Mouse (Mus musculus) cerebellum, postnatal 25 days (tissue): Measurements from ENCODE around the gene Msto1.
"Not testable (repeated sequence)": the region's sequence is repeated elsewhere in the genome, so short reads cannot be mapped to it uniquely, and the experiment has no call there.

Source experiments
- DNase-seq, 2 experiments: peaks; one replicate each; pipeline ENCODE4 v3.0.0; 2021; ENCODE audit warnings: mixed read lengths in 2 of 2

Msto1 gene

GRCm38 (mm10) chr3:88913511-88914383 is at the start of gene Msto1:
Gene Msto1 (minus strand): TSS chr3:88913999.
- peak; percentile 94 to 95 for DNase-seq

- not testable (repeated sequence) for DNase-seq
Observed at GRCm38 (mm10) chr3:88963211-88963610, 49.4 kb upstream of the Msto1 start.

DNA sequence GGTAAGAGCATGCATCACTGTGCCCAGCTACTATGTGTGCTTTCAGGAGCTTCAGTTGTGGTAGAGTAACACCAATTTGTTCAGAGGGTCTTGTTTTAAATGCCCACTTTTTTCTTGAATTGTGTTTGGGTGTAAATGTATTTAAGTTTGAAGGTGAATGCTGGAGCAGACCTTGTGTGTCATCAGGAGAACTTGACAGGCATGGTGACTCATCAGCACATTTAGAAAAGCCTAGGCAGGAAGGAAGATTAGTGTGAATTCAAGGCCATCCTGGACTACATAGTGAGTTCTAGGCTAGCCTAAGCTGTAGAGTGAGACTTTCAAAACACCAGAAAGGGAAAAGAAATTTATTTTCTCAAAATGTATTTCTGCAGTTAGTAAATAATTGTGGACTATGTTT is 39.9 kb upstream of the Msto1 start:
- DNase-seq: no peak

DNA sequence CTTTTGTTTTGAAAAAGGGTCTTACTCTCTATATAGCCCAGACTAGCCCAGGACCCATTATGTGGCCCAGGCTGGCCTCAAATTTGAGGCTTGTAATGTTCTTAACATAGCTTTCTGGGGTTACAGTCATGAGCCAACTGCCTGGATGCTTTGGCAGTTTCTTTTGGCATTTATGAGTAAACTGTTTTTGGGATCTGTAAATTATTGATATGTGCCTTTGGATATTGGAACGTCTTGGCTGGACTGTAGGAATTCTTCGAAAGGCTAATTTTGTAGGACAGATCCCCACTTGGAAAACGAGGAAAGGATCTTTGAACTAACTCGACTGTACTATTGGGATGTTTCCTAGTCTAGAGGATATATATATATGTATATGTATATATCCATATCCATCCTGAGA is 39.4 kb upstream of the Msto1 start:
- DNase-seq: no peak

- no peak for DNase-seq
Observed at GRCm38 (mm10) chr3:88951327-88951800, 37.6 kb upstream of the Msto1 start.

GRCm38 (mm10) chr3:88950576-88951326 is 37.0 kb upstream of the Msto1 start, which contains the start of the genes Ash1l and Dap3:
Gene Ash1l (plus strand): TSS chr3:88950622.
Gene Dap3 (minus strand): TSS chr3:88951181.
- peak in 1 of 2 experiments; percentile 90 for DNase-seq

DNA sequence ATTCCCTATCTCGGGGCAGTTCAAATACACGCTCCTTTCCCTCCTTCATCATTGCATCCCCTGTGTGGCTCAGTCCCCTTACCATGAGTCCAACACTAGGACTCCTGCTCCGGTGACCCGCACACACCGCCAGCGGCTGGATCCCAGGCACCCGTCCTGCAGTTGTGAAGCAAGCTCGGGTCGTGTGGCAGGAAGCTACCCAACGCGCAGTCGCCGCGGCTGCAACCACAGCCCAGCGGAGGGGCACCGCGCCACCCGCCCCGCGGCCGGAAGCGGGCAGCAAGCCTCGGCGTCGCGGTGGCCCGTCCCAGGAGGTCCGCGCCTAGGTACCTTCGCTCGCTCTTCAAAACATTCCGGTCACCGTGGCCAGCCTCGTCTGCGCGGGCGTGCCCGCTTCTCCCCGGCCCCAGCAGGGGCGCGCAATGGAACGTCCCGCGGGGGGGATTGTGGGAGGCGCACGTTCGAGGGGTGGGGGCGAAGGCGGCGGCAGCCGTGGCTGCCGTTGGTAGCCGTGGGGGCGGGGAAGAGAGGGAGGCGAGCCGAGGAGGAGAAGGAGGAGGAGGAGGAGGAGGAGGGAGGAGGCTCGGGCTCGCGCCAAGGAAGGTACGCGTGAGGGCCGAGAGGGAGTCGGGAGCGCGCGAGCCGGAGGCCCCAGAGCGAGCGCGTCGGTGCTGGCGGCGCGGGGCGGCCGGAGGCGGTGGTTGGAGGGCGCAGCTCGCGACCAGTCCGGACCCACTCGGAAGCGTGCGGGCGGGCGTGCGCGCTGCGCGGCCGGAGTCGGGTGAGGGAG is 36.2 kb upstream of the Msto1 start:
- DNase-seq: peak in 1 of 2 experiments; percentile 95

GRCm38 (mm10) chr3:88944109-88944508 is 30.3 kb upstream of the Msto1 start:
- DNase-seq: no peak

DNA sequence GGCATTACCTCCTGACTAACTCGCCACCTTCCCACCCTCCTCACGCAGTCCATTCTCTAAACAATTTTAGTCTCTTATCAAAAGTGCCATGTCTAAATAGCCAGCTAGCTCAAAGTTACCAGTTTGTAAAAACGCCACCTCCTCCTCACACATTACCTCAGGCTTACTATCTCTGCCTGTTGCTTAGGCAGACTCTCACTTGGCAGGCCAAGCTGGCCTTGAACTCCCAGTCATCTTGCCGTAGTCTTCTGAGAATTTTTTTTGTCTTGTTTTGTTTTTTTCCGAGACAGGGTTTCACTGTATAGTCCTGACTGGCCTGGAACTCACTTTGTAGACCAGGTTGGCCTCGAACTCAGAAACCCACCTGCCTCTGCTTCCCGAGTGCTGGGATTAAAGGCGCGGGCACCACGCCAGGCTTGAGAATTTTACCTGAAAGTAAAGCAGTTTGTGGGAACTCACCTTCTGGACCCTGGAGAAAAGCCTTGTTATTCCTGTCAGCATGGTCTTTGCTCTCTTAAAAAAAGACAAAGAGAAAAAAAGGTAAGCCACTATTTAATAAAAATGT is 28.6 kb upstream of the Msto1 start:
- DNase-seq: no peak

DNA sequence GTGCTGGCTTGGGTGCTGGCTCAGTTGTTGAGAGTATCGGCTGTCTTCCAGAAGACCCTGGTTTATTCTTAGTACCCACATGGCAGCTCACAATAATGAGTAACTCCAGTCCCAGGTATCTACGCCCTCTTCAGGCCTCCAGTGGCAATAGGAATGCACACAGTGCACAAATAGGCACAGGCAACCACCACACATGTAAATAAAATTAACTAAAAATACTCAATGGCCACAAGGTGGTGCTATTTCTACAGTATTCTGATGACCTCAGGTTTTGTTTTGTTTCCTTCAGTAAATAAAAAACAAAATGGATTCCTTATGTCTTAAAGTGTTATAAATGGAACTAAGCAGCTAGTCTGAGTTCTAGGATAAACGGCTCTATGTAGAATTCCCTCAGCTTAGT is 25.9 kb upstream of the Msto1 start:
- peak; percentile 20 to 21 for DNase-seq

- no peak for DNase-seq
Observed at GRCm38 (mm10) chr3:88939071-88939470, 25.3 kb upstream of the Msto1 start.

DNA sequence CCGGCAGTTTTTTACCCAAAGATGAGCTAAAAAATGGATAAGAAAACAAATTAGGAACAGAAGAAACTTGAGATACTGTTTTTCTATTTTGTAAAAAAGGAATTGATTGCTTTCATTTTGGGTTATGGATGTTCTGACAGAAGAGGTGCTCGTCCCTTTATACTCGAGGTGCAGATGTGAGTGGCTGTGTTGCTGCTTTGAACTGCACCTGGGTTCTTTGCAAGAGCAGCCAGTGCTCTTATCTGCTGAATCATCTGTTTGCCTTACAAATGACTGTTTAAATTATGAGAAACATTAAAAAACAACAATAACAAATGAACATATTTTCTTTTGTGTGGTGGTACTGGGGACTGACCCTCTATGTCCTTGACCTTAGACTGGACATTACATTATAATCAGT is 15.7 kb upstream of the Msto1 start:
- no peak for DNase-seq

DNA sequence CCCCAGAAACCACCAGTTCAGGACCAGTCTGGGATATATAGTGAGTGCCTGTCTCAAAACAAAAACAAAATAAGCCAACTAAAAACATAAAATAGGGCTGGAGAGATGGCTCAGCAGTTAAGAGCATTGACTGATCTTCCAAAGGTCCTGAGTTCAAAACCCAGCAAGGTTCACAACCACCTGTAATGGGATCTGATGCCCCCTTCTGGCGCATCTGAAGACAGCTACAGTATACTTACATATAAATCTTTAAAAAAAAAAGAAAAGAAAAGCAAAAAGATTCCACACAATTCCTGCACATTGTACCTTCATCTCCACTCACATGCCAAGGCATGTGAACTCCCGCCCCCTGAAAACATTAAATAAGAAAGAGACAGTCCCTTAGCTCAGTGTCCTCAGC is 11.9 kb upstream of the Msto1 start:
- DNase-seq: no peak

DNA sequence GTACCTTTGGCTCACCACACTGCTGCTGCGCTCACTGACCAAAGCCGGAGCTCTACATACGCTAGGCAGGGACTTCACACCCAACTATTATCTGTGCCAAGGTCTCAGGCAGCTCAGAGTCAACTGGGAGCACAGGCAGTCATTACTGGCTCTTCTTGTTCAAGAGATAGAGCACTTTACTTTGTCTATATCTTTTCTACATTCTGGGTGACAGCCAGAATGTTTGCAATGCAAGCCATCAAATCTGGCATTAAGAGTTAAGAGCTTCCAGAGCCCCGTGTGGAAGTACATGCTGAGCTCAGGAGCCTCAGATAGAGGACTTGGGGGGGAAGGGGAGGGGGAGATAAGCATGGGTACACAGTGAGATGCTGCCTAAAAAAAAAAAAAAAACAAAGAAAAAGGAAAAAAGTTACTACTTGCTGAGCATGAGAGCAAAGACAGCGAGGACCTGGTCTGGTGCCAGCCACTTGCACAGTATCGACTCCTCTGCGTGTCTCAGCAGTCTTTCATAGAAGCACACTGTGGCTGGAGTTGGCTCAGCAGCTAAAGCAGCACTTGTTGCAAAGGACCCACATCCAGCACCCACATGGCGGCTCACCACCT is 10.3 kb upstream of the Msto1 start:
- DNase-seq: no peak

- no peak for DNase-seq
Observed at GRCm38 (mm10) chr3:88921411-88921810, 7.6 kb upstream of the Msto1 start.

DNA sequence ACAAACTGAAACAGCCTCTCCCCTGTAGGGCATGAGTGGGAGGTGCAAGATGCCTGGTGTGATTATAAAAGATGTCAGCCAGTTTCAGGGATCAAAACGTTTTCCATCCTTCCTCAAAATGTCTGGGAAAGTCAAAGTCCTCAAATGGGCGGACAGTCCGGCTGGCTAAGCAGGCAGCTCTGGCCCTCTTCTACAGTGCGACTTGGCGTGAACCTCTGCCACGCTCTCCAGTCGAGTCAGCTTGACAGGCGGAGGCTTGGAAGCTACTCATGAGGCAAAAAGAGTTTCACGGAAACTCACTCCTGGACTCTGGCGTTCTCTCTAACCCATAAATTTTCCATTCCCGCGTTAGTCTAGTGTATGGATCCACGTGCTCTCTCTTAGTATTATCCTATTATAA is 5.2 kb upstream of the Msto1 start:
- no peak for DNase-seq

- DNase-seq: no peak
Observed at GRCm38 (mm10) chr3:88914384-88914810, 598 bp upstream of the Msto1 start.

DNA sequence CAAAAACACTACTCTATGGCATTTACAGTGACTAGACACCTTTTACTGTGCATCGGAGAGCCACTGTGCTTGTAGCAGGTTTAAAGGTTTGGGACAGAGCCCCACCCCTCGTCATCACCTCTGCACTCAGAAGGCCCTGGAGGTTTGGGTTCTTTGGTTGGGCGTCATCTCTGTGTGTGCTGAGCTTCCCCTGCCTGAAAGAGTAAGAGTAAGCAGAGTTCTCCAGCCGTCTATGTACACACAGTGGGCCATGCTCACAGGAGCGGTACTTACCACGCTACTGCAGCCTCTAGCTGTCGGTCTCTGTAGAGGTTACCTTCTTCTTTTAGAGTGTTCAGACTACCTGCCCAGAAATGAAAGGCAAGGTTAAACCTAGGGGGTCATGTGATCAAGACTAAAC is 1.2 kb downstream of the Msto1 start:
- no peak for DNase-seq

- no peak for DNase-seq
Observed at GRCm38 (mm10) chr3:88906393-88907159, 7.2 kb downstream of the Msto1 start.

GRCm38 (mm10) chr3:88905741-88906140 is 8.1 kb downstream of the Msto1 start:
- no peak for DNase-seq

- no peak for DNase-seq
Observed at GRCm38 (mm10) chr3:88905209-88905608, 8.6 kb downstream of the Msto1 start.
